Mouse (Mus musculus) lung, postnatal 14 days (tissue): Measurements from ENCODE around the gene Ccm2l.
A peak's percentile ranks its signal among the peaks of the same experiment; 100 is the strongest.

Source experiments
- DNase-seq: peaks from one replicate; pipeline ENCODE4 v3.0.0; 2021

The Ccm2l gene

GRCm38 (mm10) chr2:153065747-153066508 is at the start of gene Ccm2l:
Gene Ccm2l (plus strand): TSS chr2:153065955.
- DNase-seq = peak; percentile 65

GRCm38 (mm10) chr2:153016786-153017185 is 49.0 kb upstream of the Ccm2l start:
- DNase-seq = no peak

GRCm38 (mm10) chr2:153019355-153019754 is 46.4 kb upstream of the Ccm2l start:
- no peak for DNase-seq

GRCm38 (mm10) chr2:153021163-153021562 is 44.6 kb upstream of the Ccm2l start:
- no peak for DNase-seq

- DNase-seq = no peak
These were observed 42.9 kb upstream of the Ccm2l start for GRCm38 (mm10) chr2:153022855-153023254.

GRCm38 (mm10) chr2:153026052-153026451 is 39.7 kb upstream of the Ccm2l start:
- no peak for DNase-seq

- no peak for DNase-seq
These were observed 38.3 kb upstream of the Ccm2l start for GRCm38 (mm10) chr2:153027501-153027900.

GRCm38 (mm10) chr2:153030422-153030821 is 35.3 kb upstream of the Ccm2l start:
- no peak for DNase-seq

- DNase-seq = no peak
These were observed 34.4 kb upstream of the Ccm2l start, which contains the start of gene Xkr7 for GRCm38 (mm10) chr2:153031126-153032082. Gene Xkr7 (plus strand): TSS chr2:153031852.

GRCm38 (mm10) chr2:153032083-153032842 is 33.5 kb upstream of the Ccm2l start:
- DNase-seq = peak; percentile 88

- DNase-seq = no peak
These were observed 32.8 kb upstream of the Ccm2l start for GRCm38 (mm10) chr2:153032973-153033372.

GRCm38 (mm10) chr2:153033545-153034230 is 32.1 kb upstream of the Ccm2l start:
- no peak for DNase-seq

GRCm38 (mm10) chr2:153036690-153037089 is 29.1 kb upstream of the Ccm2l start:
- no peak for DNase-seq

- no peak for DNase-seq
These were observed 21.9 kb upstream of the Ccm2l start for GRCm38 (mm10) chr2:153043886-153044285.

- no peak for DNase-seq
These were observed 19.9 kb upstream of the Ccm2l start for GRCm38 (mm10) chr2:153045884-153046299.

- DNase-seq = peak; percentile 76
These were observed 17.8 kb upstream of the Ccm2l start for GRCm38 (mm10) chr2:153047828-153048465.

- DNase-seq = no peak
These were observed 16.3 kb upstream of the Ccm2l start for GRCm38 (mm10) chr2:153049288-153049996.

- no peak for DNase-seq
These were observed 15.8 kb upstream of the Ccm2l start for GRCm38 (mm10) chr2:153049997-153050358.

- no peak for DNase-seq
These were observed 14.7 kb upstream of the Ccm2l start for GRCm38 (mm10) chr2:153051095-153051494.

GRCm38 (mm10) chr2:153051537-153051936 is 14.2 kb upstream of the Ccm2l start:
- DNase-seq = no peak

GRCm38 (mm10) chr2:153052700-153053351 is 12.9 kb upstream of the Ccm2l start:
- DNase-seq = peak; percentile 27
